Mouse (Mus musculus) liver, embryonic 12.5 days (tissue): ENCODE data around the gene Krt19. TPM values are rescaled to one million over a fixed set of nuclear protein-coding genes. Genes with fewer than 3 reads are reported as not detected.

Experiments used
- ATAC-seq: fragments of 200-750 bp; cut with Nextera tagmentation; 2 replicates; pipeline ENCODE4 v1.8.0; 2017; ENCODE audit warnings: moderate number of reproducible peaks, mild to moderate bottlenecking, moderate library complexity
- H3K27ac ChIP-seq: fragments of 300-500 bp; sonication (generic); 2 replicates; pipeline ENCODE4 v1.5.1; 2016; ENCODE audit warnings: mild to moderate bottlenecking
- H3K27me3 ChIP-seq: fragments of 300-500 bp; sonication (generic); replicated peaks from 2 replicates; pipeline ENCODE4 v1.6.1; 2016; ENCODE audit warnings: mild to moderate bottlenecking, moderate library complexity
- H3K36me3 ChIP-seq: fragments of 300-500 bp; sonication (generic); 2 replicates; pipeline ENCODE4 v1.6.1; 2016; ENCODE audit warnings: mild to moderate bottlenecking, moderate library complexity
- H3K4me1 ChIP-seq: fragments of 300-500 bp; sonication (generic); 2 replicates; pipeline ENCODE4 v1.6.1; 2016
- H3K4me2 ChIP-seq: fragments of 300-500 bp; sonication (generic); 2 replicates; pipeline ENCODE4 v1.6.1; 2016; ENCODE audit warnings: mild to moderate bottlenecking, moderate library complexity
- H3K4me3 ChIP-seq: fragments of 300-500 bp; sonication (generic); 2 replicates; pipeline ENCODE4 v1.5.1; 2016; ENCODE audit warnings: mild to moderate bottlenecking, moderate library complexity
- H3K9ac ChIP-seq: fragments of 300-500 bp; sonication (generic); 2 replicates; pipeline ENCODE4 v1.6.1; 2016; ENCODE audit warnings: mild to moderate bottlenecking, moderate library complexity
- H3K9me3 ChIP-seq: fragments of 300-500 bp; sonication (generic); replicated peaks from 2 replicates; pipeline ENCODE4 v1.6.1; 2016; ENCODE audit warnings: mild to moderate bottlenecking, moderate library complexity
- WGBS: fragments of 180-500 bp; shearing (Covaris S2); methylation state at CpG from one replicate; pipeline ENCODE4 v1.1.7; 2016; ENCODE audit not compliant: insufficient replicate concordance; 5-methylcytosine and 5-hydroxymethylcytosine counted together
- polyA plus RNA-seq: library from polyadenylated mRNA; unstranded; fragments of >200 nt; fragmentation: Nextera tagmentation; extraction: Ambion mirVana; gene quantifications from 2 replicates; pipeline ENCODE4 v1.2.1, GENCODE M21; 2016

Gene Krt19
- polyA plus RNA-seq, 1 experiment from 2014 or later = 6.7 TPM

DNA sequence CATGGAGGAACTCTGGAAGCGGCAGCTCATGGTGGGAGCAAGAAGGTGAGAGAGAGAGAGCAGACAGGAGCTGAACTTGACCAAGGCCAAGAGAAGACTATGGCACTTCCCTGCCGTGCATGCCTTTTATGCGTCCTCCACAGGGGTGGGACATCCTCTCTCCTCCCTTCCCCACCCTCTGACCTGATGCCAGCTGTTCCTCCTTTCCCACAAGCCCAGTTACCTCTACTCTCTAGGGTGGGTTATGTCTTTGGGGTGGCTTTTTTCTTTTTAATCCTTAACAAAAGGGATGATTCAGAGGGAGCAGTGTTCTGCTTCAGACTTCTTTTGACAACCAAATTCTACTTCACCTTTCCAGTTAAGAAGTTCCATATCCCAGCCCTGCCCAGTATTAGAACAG lies 27.0 kb downstream of the Krt19 start, which contains the start of gene Krt13:
TSS of gene Krt13 (minus strand) at position 101 of the 400 bp plus-strand sequence.
- Histone ChIP-seq H3K9ac (no peak within 1 kb of the TSS), H3K36me3 (no peaks in the 10 kb centered on the region), H3K27ac (no peak within 1 kb of the TSS), H3K9me3 (no peaks in the 10 kb centered on the region), H3K27me3 (no peaks in the 10 kb centered on the region), H3K4me1 (no peaks in the 10 kb centered on the region), H3K4me2 (no peak within 1 kb of the TSS), H3K4me3 (no peak within 1 kb of the TSS)
- 62% methylated on average over 3 of the region's 3 CpGs for WGBS
- ATAC-seq = no peak

- Histone ChIP-seq H3K27me3 (no peaks in the 10 kb centered on the region), H3K36me3 (no peaks in the 10 kb centered on the region), H3K9ac (no peak overlapping the region), H3K9me3 (no peaks in the 10 kb centered on the region), H3K4me3 (no peak overlapping the region), H3K4me2 (no peak overlapping the region), H3K27ac (no peak overlapping the region), H3K4me1 (no peaks in the 10 kb centered on the region)
- no peak for ATAC-seq
- WGBS = 74% methylated on average over 5 of the region's 5 CpGs
Observed at GRCm38 (mm10) chr11:100120331-100120730, 28.1 kb downstream of the Krt19 start.

- H3K36me3 ChIP-seq = no peaks in the 10 kb centered on the region
- H3K27me3 ChIP-seq = no peaks in the 10 kb centered on the region
- H3K4me2 ChIP-seq = no peak overlapping the region
- no peak for ATAC-seq
- 45% methylated on average over 2 of the region's 2 CpGs for WGBS
- no peaks in the 10 kb centered on the region for H3K4me1 ChIP-seq
- H3K9me3 ChIP-seq = no peaks in the 10 kb centered on the region
- no peak overlapping the region for H3K4me3 ChIP-seq
- no peak overlapping the region for H3K27ac ChIP-seq
- H3K9ac ChIP-seq = no peak overlapping the region
Observed at GRCm38 (mm10) chr11:100113742-100114029, 34.8 kb downstream of the Krt19 start.

DNA sequence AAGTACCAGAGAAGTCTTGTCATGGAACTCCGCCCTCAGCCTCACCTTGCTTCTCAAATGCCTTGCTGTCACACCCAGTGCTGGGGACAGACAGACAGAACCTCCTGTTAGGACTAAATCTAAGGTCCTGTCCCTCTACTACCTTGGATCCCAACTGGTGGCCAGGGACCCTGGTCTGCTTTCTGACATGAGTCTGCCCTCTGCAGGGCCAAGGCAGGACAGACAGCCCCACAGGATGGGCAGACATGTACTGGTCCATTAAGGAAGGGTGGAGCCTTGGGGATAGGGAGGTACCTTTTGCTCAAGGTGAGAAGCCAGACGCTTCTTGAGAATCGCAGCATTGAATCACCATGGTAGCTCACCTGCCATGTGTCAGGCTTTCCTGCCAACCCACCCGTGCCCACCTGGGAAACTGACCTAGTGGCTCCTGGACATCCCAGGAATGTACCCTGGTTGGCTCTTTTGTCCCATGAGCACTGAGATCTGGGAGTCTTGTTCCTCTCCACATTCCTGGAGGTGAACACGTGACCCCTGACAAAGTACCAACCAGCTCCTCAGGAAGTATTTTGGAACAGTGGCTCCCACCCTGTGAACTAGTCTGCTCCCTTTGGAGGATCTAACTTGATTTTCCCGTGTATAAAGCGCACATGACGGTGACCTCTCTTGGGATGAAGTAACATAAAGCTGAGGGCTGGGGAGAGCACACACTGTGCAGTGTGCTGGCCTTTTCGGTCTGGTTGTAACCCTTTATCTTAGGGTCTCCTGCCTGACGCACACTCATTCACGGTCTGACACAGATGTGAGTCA lies 35.3 kb downstream of the Krt19 start:
- H3K27ac ChIP-seq = no peak overlapping the region
- no peaks in the 10 kb centered on the region for H3K36me3 ChIP-seq
- H3K9ac ChIP-seq = no peak overlapping the region
- H3K4me1 ChIP-seq = no peaks in the 10 kb centered on the region
- no peaks in the 10 kb centered on the region for H3K9me3 ChIP-seq
- H3K4me3 ChIP-seq = no peak overlapping the region
- no peak for ATAC-seq
- no peaks in the 10 kb centered on the region for H3K27me3 ChIP-seq
- no peak overlapping the region for H3K4me2 ChIP-seq
- WGBS = 65% methylated on average over 11 of the region's 11 CpGs

DNA sequence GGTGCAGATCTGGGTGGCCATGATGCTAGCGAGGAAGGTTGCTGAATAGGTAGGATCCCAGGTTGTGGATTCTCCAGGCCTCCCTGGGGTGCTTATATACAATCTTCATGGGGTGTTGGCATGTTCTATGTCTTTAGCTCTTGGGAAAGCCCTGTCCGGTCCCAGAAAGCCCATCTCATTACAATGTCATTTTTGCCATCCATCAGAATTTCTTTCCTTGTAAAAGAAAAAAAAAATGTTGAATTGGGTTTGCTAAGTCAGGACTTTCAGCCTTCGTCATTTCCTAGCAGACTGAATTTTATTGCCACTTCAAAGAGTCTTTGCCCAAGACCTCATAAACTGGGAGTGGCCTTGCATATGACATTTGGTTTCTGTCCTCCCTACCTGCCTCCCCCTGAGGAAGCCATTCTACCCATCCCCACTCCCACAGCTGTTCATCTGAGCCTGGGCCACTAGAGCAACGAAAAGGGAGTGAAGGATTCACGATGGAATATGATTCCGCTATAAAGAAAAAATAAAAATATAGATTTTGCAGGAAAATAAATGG lies 42.8 kb downstream of the Krt19 start, which contains the start of gene Krt36:
TSS of gene Krt36 (minus strand) at position 51 of the 547 bp plus-strand sequence.
- Histone ChIP-seq H3K9ac (no peak within 1 kb of the TSS), H3K27me3 (no peaks in the 10 kb centered on the region), H3K4me2 (no peak within 1 kb of the TSS), H3K4me3 (no peak within 1 kb of the TSS), H3K4me1 (no peaks in the 10 kb centered on the region), H3K9me3 (no peaks in the 10 kb centered on the region), H3K27ac (no peak within 1 kb of the TSS), H3K36me3 (no peaks in the 10 kb centered on the region)
- ATAC-seq = no peak
- WGBS = 64% methylated on average over 6 of the region's 6 CpGs

DNA sequence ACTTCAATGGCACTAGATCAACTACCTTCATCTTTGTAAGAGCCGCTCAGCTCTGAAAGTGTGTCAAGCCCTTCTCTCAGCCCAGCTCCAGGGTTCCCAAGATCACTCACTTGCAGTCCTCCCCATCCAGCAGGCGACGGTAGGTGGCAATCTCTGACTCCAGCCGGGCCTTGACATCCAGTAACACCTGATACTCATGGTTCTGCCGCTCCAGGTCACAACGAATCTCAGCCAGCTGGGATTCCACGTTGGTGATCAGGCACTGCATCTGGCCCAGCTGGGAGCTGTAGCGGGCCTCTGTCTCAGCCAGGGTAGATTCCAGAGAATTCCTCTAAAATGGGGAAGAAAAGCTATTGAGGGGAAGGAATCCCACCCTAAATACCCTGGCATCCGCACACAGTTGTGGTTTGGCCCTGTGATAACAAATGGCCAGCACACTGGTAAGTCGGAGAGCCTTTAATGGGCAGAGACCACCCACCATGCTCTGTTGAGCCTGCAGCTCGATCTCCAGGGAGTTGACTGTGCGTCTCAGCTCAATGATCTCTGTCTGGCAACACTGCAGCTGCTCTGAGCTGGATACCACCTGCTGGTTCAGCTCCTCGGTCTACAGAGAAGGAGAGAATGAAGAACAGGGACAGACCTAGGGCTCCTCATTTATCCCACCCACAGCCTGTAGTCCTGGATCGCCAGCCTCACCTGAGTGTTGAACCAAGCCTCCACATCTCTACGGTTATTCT lies 45.6 kb downstream of the Krt19 start:
- H3K27ac ChIP-seq = no peak overlapping the region
- H3K9me3 ChIP-seq = no peaks in the 10 kb centered on the region
- ATAC-seq = no peak
- no peak overlapping the region for H3K4me3 ChIP-seq
- H3K4me1 ChIP-seq = no peaks in the 10 kb centered on the region
- 56% methylated on average over 15 of the region's 15 CpGs for WGBS
- H3K36me3 ChIP-seq = no peaks in the 10 kb centered on the region
- no peak overlapping the region for H3K9ac ChIP-seq
- H3K27me3 ChIP-seq = no peaks in the 10 kb centered on the region
- no peak overlapping the region for H3K4me2 ChIP-seq

DNA sequence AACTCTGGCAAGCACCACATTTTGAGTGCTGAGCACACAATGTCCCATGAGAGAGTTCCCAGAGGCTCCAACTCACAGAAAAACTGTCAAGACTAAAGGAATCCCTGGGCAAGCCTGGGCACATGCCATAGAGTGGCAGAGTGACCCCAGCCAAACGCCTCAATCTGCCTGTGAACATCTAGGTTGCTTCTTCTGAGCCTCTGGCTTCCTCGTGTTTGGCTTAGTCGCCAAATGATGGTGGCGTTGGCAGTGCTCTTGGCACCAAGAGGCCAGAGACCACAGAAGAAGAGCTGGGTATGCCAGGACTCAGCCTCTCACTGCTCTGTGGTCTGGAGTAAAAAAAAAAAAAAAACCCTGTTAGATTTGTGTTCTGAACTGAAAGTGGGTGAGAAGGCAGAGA lies 48.1 kb downstream of the Krt19 start:
- ATAC-seq = no peak
- no peak overlapping the region for H3K27ac ChIP-seq
- WGBS = 67% methylated on average over 4 of the region's 4 CpGs

GRCm38 (mm10) chr11:100097819-100098218 lies 50.6 kb downstream of the Krt19 start:
- Histone ChIP-seq H3K4me1 (no peaks in the 10 kb centered on the region), H3K9ac (no peak overlapping the region), H3K27me3 (no peaks in the 10 kb centered on the region), H3K4me2 (no peak overlapping the region), H3K9me3 (no peaks in the 10 kb centered on the region), H3K27ac (no peak overlapping the region), H3K36me3 (no peaks in the 10 kb centered on the region), H3K4me3 (no peak overlapping the region)
- 63% methylated on average over 9 of the region's 9 CpGs for WGBS
- no peak for ATAC-seq

More for the DNA sequence above, 48.1 kb downstream of the Krt19 start:
- no peak overlapping the region for H3K4me2 ChIP-seq
- no peak overlapping the region for H3K9ac ChIP-seq
- no peaks in the 10 kb centered on the region for H3K36me3 ChIP-seq
- no peaks in the 10 kb centered on the region for H3K4me1 ChIP-seq
- H3K27me3 ChIP-seq = no peaks in the 10 kb centered on the region
- no peaks in the 10 kb centered on the region for H3K9me3 ChIP-seq
- no peak overlapping the region for H3K4me3 ChIP-seq

- Histone ChIP-seq H3K36me3 (no peaks in the 10 kb centered on the region), H3K27ac (no peak within 1 kb of the TSS), H3K4me2 (no peak within 1 kb of the TSS), H3K4me1 (no peaks in the 10 kb centered on the region), H3K9me3 (no peaks in the 10 kb centered on the region), H3K27me3 (no peaks in the 10 kb centered on the region), H3K9ac (no peak within 1 kb of the TSS), H3K4me3 (no peak within 1 kb of the TSS)
- WGBS = 73% methylated on average over 9 of the region's 9 CpGs
- no peak for ATAC-seq
Observed at GRCm38 (mm10) chr11:100096141-100096540, 52.3 kb downstream of the Krt19 start, which contains the start of gene Krt35. Gene Krt35, minus strand, starts transcription at chr11:100096241.

Other genes starting within 250 kb of the Krt19 start
- gene Krtap31-1, start 240.7 kb downstream of the Krt19 start, polyA plus RNA-seq = not detected in 2 replicates
- gene Gm11565, start 233.9 kb downstream of the Krt19 start, polyA plus RNA-seq = not detected in 2 replicates
- not detected in 2 replicates for gene Krtap31-2, start 212.4 kb downstream of the Krt19 start, polyA plus RNA-seq
- gene Krtap9-5, start 200.2 kb downstream of the Krt19 start, polyA plus RNA-seq = not detected in 2 replicates
- not detected in 2 replicates for gene Krtap29-1, start 169.6 kb downstream of the Krt19 start, polyA plus RNA-seq
- gene Krtap16-1, start 162.1 kb downstream of the Krt19 start, polyA plus RNA-seq = not detected in 2 replicates
- gene Krtap17-1, start 154.7 kb downstream of the Krt19 start, polyA plus RNA-seq = not detected in 2 replicates
- not detected in 2 replicates for gene Krt33a, start 132.5 kb downstream of the Krt19 start, polyA plus RNA-seq
- not detected in 2 replicates for gene Krt33b, start 118.8 kb downstream of the Krt19 start, polyA plus RNA-seq
- gene Krt34, start 107.1 kb downstream of the Krt19 start, polyA plus RNA-seq = not detected in 2 replicates
- not detected in 2 replicates for gene Krt31, start 98.1 kb downstream of the Krt19 start, polyA plus RNA-seq
- not detected in 2 replicates for gene Krt32, start 60.4 kb downstream of the Krt19 start, polyA plus RNA-seq
- not detected in 2 replicates for gene Krt35, start 52.4 kb downstream of the Krt19 start, polyA plus RNA-seq
- gene Krt36, start 43.0 kb downstream of the Krt19 start, polyA plus RNA-seq = not detected in 2 replicates
- not detected in 2 replicates for gene Krt13, start 27.1 kb downstream of the Krt19 start, polyA plus RNA-seq
- gene Krt15, start 12.7 kb downstream of the Krt19 start, polyA plus RNA-seq = 0.28 and 0.36 TPM in 2 replicates
- gene Krt9, start 44.6 kb upstream of the Krt19 start, polyA plus RNA-seq = not detected in 2 replicates
- gene Krt14, start 58.9 kb upstream of the Krt19 start, polyA plus RNA-seq = 1.1 and 1.7 TPM in 2 replicates
- not detected in 2 replicates for gene Krt16, start 100.2 kb upstream of the Krt19 start, polyA plus RNA-seq
- 0.27 and 0.30 TPM in 2 replicates for gene Krt17, start 112.4 kb upstream of the Krt19 start, polyA plus RNA-seq
- not detected in 2 replicates for gene Krt42, start 121.2 kb upstream of the Krt19 start, polyA plus RNA-seq
- 1,823 and 1,858 TPM in 2 replicates for gene Eif1, start 171.2 kb upstream of the Krt19 start, polyA plus RNA-seq
- not detected in 2 replicates for gene Gast, start 185.7 kb upstream of the Krt19 start, polyA plus RNA-seq
- 0.43 and 0.47 TPM in 2 replicates for gene Hap1, start 207.5 kb upstream of the Krt19 start, polyA plus RNA-seq
- 23.9 and 24.3 TPM in 2 replicates for gene Jup, start 249.1 kb upstream of the Krt19 start, polyA plus RNA-seq